Mouse (Mus musculus) c-Kit-positive CD71-positive TER-119-negative erythroid progenitor cells, embryonic 14.5 days (primary cell): Measurements from ENCODE around the gene Olfr13.
"Not testable (repeated sequence)": the region's sequence is repeated elsewhere in the genome, so short reads cannot be mapped to it uniquely, and the experiment has no call there.

Source experiments
- DNase-seq: peaks from one replicate; pipeline ENCODE4 v3.0.0-alpha.2; 2013; ENCODE audit warnings: low read depth

Gene Olfr13

DNA sequence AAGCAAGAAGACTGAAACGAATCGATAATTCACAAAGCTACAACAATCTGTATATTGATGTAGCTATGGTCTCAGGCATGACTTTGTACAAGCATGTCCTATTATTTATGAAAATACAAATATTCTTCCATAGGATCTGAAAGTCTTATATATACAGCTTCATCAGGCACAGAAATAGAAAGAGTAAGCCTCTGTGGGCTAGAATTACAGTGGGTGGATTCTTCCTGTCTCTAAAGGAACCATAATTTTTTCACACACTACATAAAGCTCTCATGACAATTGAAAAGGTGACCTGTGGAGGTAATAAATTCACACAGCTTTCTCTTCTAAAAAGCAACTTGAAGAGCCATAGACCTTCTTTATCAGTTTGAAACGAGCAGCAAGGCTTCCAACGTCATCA lies at the start of gene Olfr13:
Olfr13 (plus strand) TSS at position 301 of the 400 bp plus-strand sequence.
- DNase-seq = no peak

DNA sequence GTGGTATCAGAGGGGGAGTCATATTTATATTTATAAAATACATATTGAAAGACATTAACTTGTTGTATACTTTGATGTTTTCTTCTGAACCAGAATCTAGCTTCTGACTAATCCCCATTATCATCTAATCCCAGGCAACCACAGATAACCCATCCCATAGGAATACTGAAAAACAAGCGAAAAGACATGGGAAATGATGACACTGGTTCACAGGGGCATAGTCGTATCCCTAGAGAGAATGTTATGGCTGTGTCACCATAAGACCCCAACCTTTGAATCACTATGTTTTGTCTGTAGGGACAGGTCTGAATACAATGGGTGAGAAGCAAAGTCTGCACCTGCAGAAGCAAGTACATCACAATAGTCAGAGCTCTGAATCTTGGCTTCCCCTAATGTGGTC lies 25.7 kb upstream of the Olfr13 start, which contains the start of gene Olfr237-ps1:
Olfr237-ps1 (plus strand) TSS at position 301 of the 400 bp plus-strand sequence.
- DNase-seq = not testable (repeated sequence)

DNA sequence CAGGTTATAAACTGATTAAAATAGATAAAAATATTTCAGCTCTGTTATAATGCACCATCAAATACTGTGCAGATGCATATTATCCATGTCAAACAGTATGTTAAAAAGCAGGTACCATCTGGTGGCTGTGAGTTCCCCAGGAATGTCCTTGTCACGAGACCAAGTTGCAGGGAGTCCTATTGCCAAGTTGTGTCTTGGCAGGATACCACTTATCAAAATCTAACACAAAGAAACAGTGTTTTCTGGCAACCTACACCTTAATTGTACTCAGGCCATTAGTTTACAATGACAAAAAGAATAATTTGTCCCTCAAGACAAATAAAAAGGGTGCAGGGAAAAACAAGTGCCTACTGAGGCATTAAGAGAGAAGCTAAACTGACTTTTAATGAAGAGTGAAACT lies 12.4 kb upstream of the Olfr13 start:
- no peak for DNase-seq

DNA sequence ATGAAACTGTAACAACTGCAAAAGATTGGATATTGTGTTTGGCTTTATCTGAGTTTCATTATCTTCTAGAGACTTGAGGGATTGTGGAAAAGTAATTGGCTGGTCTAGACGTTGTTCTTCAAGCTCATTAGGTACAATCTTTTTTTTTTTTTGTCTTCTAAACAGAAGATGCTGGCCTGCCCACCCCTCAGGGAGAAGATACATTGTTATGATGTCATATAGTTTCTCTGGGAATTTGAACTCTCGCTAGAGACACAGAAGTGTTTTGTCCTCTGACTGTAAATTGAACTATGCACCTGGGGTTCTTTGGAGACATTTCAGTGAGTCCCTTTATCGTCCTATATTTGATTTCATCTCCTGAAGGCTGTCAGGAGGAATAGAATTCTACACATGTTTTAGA lies 9.0 kb upstream of the Olfr13 start, which contains the start of gene Olfr437:
Olfr437 (plus strand) TSS at position 301 of the 400 bp plus-strand sequence.
- no peak for DNase-seq

DNA sequence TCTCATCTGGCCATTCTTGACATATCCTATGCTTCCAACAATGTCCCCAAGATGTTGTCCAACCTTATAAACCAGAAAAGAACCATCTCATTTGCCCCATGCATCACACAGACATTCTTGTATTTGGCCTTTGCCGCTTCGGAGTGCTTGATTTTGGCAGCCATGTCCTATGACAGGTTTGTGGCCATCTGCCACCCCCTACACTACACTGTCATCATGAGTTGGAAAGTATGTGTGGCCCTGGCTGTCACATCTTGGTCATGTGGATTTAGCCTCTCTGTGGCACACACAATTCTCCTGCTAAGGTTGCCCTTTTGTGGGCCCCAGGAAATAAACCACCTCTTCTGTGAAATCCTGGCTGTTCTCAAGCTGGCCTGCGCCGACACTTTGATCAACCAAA lies 4.7 kb upstream of the Olfr13 start:
- no peak for DNase-seq

DNA sequence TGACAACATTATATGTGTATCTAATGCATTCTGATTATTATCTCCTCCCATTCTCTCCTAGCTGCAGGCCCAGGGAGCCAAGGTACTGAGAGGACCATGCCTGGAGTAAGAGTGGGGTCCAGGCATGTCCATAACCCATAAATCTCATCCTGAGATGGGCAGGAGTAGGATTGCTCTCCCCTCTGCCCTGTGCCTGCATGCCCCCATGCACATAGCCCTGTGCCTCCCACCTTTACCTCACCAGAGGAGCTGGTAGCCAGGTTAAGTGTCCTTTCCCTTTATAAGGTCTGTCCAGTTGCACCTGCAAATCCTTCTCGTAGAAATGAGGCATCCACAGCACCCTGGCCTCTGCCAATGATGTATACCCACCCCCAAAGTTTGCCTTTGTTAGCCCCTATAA lies 6.2 kb downstream of the Olfr13 start:
- DNase-seq = no peak

DNA sequence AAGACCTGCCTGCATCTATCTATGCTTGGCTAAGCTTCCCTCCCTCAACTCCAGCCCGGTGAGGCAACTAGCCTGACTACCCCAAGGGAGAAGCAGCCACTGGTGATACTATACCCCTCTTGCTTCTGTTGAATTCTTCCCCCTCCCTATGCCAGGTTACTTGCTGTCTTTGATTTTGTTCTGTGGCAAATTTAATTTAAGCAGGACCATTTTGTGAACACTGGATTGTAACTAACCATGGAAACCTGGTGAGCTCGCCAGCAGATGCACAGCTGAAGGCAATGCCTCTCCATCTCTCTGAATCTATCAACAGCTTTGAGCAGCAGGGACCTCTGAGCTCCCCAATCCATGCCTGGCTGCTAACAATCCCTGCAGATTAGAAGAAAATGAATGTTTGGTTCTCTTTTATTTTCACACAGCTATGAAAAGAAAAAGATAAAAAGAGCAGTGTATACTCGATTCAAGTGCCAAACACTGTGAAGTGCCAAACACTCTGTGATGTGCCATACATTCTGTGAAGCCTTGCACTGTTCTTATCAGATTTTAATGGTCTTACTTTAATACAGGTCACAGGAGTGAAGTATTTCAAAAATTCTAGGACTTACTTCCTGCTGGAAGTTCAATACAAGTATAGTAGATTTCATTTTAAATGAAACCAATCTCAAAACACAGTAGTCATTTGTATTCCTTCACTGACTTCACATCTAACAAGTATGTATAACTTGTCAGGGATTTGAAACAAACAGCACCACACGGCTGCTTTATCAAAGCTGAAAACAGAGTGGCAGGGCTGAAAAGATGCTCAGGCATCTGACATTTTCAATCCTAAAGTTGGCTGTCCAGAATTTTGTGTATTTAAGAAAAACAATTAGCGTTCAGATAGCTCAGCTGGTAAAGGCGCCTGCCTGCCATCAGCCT lies 6.9 kb downstream of the Olfr13 start:
- no peak for DNase-seq

DNA sequence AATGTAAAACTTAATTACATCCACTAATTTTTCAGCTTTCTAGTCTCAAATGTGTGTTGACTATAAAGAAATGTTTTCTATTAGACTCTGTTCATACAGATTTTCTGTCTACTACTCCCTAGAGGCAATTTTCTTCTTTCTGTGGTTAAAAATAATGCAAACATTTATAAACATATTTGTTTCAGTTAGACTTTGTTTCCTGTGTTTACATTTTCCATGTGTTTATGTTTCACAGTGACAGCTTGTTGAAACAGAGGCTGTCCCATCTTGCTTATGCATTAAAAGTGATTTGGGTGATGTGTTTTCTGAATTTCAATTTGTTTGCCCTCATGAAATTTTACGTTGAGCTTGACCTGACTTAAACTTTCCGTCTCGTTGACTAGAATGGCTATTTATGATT lies 19.0 kb downstream of the Olfr13 start:
- DNase-seq = no peak

DNA sequence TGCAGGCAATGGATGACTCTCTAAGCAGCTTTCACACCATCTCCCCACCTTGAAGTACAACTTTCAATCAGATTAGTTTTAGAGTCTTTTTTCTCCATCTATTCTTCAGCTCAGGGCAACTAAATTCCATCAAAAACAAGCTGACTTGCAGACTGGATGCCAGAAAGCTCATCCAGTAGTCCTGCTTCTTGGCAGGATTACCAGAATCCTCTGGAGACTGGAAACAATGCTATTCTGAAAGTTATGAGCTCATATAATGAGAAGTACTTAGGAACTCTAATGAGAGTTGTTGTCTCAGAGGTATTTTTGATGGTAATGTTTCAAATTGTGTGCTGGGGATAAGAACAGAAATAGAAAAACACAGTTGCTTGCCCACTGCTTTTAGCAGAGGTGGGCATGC lies 24.8 kb downstream of the Olfr13 start, which contains the start of gene Olfr435:
Olfr435 (plus strand) TSS at position 366 of the 400 bp plus-strand sequence.
- DNase-seq = no peak

DNA sequence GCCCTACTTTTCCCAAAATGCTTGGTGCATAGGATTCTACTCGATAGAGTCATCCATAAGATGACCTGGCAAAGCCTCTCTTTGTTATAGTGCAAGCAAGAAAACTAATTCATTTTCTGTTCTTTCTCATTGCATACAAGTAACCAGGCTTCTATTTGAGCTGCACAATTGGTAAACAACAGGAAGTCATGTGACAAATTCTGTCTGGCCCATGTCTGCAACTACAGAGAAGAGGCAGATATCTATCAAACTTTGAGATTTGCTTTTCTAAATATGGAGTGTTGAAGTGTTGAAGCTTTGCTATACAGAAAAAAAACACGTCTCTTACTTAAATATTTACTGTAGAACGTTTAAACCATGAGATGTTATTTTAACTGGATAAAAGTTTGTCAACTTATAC lies 26.2 kb downstream of the Olfr13 start:
- DNase-seq = no peak

DNA sequence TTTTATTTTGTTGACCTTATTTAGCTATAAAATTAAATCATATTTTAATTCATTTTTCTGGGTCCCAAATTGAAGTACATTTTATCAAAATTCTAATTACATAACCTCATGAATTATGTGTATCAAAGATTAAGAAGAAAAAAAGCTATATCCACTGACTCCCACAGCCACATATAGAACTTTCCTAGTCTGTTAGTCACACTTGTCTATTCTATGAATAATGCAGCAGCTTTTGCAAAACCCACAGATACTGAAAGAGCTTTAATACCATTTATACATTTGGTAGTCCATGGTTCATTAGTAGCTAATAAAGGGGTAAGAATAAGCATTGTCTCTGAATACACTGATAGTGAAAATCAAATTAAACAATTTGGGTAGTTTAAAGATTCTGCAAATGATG lies 30.8 kb downstream of the Olfr13 start:
- no peak for DNase-seq

DNA sequence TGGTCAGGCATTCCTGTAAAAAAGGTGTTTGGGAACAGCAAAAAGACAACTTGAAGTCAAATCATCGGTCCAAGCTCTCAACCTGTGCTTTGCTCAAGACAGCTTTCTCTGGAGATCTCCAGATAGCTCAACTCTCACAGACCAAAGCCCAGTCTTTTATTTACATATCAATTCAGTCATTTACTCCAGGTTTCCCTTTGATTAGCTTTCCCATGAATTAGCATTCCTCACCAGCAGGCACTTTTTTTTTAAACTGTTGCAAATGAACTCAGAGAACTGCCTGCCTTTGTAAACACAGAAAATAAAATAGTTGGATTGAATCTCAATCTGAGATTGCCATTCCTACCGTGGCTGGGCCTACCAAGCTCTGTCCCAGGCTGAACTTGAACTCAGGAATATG lies 33.4 kb downstream of the Olfr13 start:
- no peak for DNase-seq

DNA sequence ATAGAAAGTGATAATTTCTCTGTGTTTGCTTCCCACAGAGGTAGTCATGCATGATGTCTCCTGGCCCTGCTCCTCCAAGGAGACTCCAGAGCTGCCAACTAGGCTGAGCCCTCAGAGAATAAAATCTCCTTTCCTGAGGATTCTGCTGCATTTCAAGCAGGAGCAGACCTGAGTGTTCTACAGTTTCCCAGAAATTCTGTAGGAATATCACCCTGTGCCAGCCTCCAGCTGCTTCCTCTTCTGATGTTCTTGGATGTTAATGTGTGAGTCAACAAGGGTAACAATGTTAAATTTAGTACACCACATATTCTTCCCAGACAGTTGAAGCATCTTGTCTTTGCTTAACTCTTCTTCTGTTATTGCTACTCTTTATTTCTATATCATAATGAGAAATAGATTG lies 40.9 kb downstream of the Olfr13 start, which contains the start of gene Olfr434:
Olfr434 (plus strand) TSS at position 149 of the 400 bp plus-strand sequence.
- DNase-seq = not testable (repeated sequence)
